In genomic region chr5:102659061-102659460, GRCm38 (mm10) we compare ENCODE assay signal across 27 mouse cellular contexts.
A peak's percentile ranks its signal among the peaks of the same experiment; 100 is the strongest.
DNase-seq lines count a peak whose midpoint lies in the region; ATAC-seq lines count a peak whose summit lies in the region.
"Had no signal": no experiment of that assay in that cellular context is flagged by ENCODE, and none has a peak within 500 bp of the region (broad histone marks: within the 10 kb centered on the region; RNA-seq: fewer than 3 reads in every experiment).

No protein-coding gene starts in this region.

- no peak for ATAC-seq in hindbrain, embryonic 16.5 days
- no peak for ATAC-seq in kidney, embryonic 16.5 days (ENCODE audit: low FRiP score, low TSS enrichment)
- ATAC-seq in stomach, embryonic 15.5 days (ENCODE audit: insufficient read depth, low FRiP score, low read depth) = no peak
- ATAC-seq: activated CD4-positive, CD25-positive, alpha-beta regulatory T cell, adult 4 months; forebrain, embryonic 15.5 days had no signal

- H3K27ac ChIP-seq in hindbrain, embryonic 10.5 days = peak overlapping the region; percentile 16; the same call in 1 of the 2 replicates
- no peak overlapping the region for H3K27ac ChIP-seq in hindbrain, embryonic 16.5 days (ENCODE audit: low read depth, low read length)
- peak overlapping the region; percentile 20; the same call in 1 of the 2 replicates for H3K27ac ChIP-seq in kidney, embryonic 16.5 days (ENCODE audit: low read length)
- peak overlapping the region; percentile 35; the same call in 1 of the 2 replicates for H3K27ac ChIP-seq in stomach, embryonic 15.5 days
- H3K27ac ChIP-seq: embryonic facial prominence, embryonic 10.5 days; embryonic facial prominence, embryonic 13.5 days; forebrain, embryonic 12.5 days; forebrain, embryonic 15.5 days; heart, adult 2 months; heart, embryonic 15.5 days; hindbrain, embryonic 12.5 days; hindbrain, embryonic 15.5 days had no signal

- H3K4me2 ChIP-seq in hindbrain, embryonic 16.5 days (ENCODE audit: low read length) = no peak overlapping the region
- H3K4me2 ChIP-seq in kidney, embryonic 16.5 days (replicated peaks; ENCODE audit: low read depth, low read length) = no peak overlapping the region
- no peak overlapping the region for H3K4me2 ChIP-seq in stomach, embryonic 15.5 days
- H3K4me2 ChIP-seq: embryonic facial prominence, embryonic 13.5 days; forebrain, embryonic 12.5 days; forebrain, embryonic 15.5 days; heart, embryonic 12.5 days; heart, embryonic 15.5 days; hindbrain, embryonic 12.5 days; hindbrain, embryonic 15.5 days had no signal

- no peak overlapping the region for H3K4me3 ChIP-seq in hindbrain, embryonic 10.5 days
- no peak overlapping the region for H3K4me3 ChIP-seq in hindbrain, embryonic 16.5 days (ENCODE audit: low read length)
- H3K4me3 ChIP-seq in kidney, embryonic 16.5 days (ENCODE audit: low read length) = no peak overlapping the region
- no peak overlapping the region for H3K4me3 ChIP-seq in stomach, embryonic 15.5 days (replicated peaks)
- H3K4me3 ChIP-seq: embryonic facial prominence, embryonic 10.5 days; embryonic facial prominence, embryonic 13.5 days; erythroblast, embryonic 14.5 days; forebrain, embryonic 12.5 days; forebrain, embryonic 15.5 days; heart, adult 2 months; heart, embryonic 12.5 days; heart, embryonic 15.5 days; hindbrain, embryonic 12.5 days; hindbrain, embryonic 15.5 days had no signal

- H3K4me1 ChIP-seq in hindbrain, embryonic 10.5 days (replicated peaks) = peaks cover 8% of the 10 kb centered on the region
- no peaks in the 10 kb centered on the region for H3K4me1 ChIP-seq in hindbrain, embryonic 16.5 days (ENCODE audit: control insufficient read depth, insufficient read depth, low read depth, low read length)
- peaks cover 12% of the 10 kb centered on the region; the same call in 1 of the 2 replicates for H3K4me1 ChIP-seq in kidney, embryonic 16.5 days (ENCODE audit: insufficient read depth, low read length)
- 0 out of 2 replicates have a peak, but pooled peaks cover 3% of the 10 kb centered on the region for H3K4me1 ChIP-seq in stomach, embryonic 15.5 days
- H3K4me1 ChIP-seq: forebrain, embryonic 12.5 days; forebrain, embryonic 15.5 days; heart, embryonic 15.5 days; hindbrain, embryonic 12.5 days; hindbrain, embryonic 15.5 days had no signal

- no peak overlapping the region for H3K9ac ChIP-seq in hindbrain, embryonic 16.5 days (ENCODE audit: low read depth, low read length)
- no peak overlapping the region for H3K9ac ChIP-seq in kidney, embryonic 16.5 days (replicated peaks; ENCODE audit: low read length)
- H3K9ac ChIP-seq in stomach, embryonic 15.5 days = no peak overlapping the region
- H3K9ac ChIP-seq: embryonic facial prominence, embryonic 13.5 days; forebrain, embryonic 12.5 days; forebrain, embryonic 15.5 days; heart, embryonic 12.5 days; heart, embryonic 15.5 days; hindbrain, embryonic 12.5 days; hindbrain, embryonic 15.5 days had no signal

- DNase-seq in embryo, embryonic 10 days (ENCODE audit: low spot score) = peak; percentile 12
- no peak for DNase-seq in embryo, embryonic 9.5 days (ENCODE audit: extremely low spot score)
- DNase-seq in hindbrain, embryonic 10.5 days (ENCODE audit: low spot score) = no peak
- DNase-seq in kidney, postnatal 25 days = no peak
- DNase-seq in cerebellum, postnatal 10 days = no peak
- DNase-seq: adrenal gland, adult 8-10 months; adrenal gland, postnatal 25 days; cerebellum, adult 11-12 months; cerebellum, adult 8-10 months; cerebellum, postnatal 14 days; gastrocnemius, postnatal 25 days; heart, adult 2 months; heart, postnatal 14 days; heart, postnatal 4 days had no signal

- no peaks in the 10 kb centered on the region for H3K36me3 ChIP-seq in hindbrain, embryonic 10.5 days
- H3K36me3 ChIP-seq in hindbrain, embryonic 16.5 days (ENCODE audit: control insufficient read depth, insufficient read depth, low read length) = no peaks in the 10 kb centered on the region
- H3K36me3 ChIP-seq in kidney, embryonic 16.5 days (ENCODE audit: insufficient read depth, low read length) = no peaks in the 10 kb centered on the region
- H3K36me3 ChIP-seq in stomach, embryonic 15.5 days = no peaks in the 10 kb centered on the region
- H3K36me3 ChIP-seq: embryonic facial prominence, embryonic 10.5 days; embryonic facial prominence, embryonic 13.5 days; forebrain, embryonic 12.5 days; forebrain, embryonic 15.5 days; heart, embryonic 12.5 days; heart, embryonic 15.5 days; hindbrain, embryonic 12.5 days; hindbrain, embryonic 15.5 days had no signal

- H3K27me3 ChIP-seq in hindbrain, embryonic 10.5 days (ENCODE audit: insufficient read depth, poor library complexity, severe bottlenecking) = no peaks in the 10 kb centered on the region
- no peaks in the 10 kb centered on the region for H3K27me3 ChIP-seq in hindbrain, embryonic 16.5 days (replicated peaks; ENCODE audit: control insufficient read depth, insufficient read depth, low read length)
- no peaks in the 10 kb centered on the region for H3K27me3 ChIP-seq in kidney, embryonic 16.5 days (ENCODE audit: insufficient read depth, low read length)
- H3K27me3 ChIP-seq in stomach, embryonic 15.5 days (replicated peaks) = no peaks in the 10 kb centered on the region
- H3K27me3 ChIP-seq: embryonic facial prominence, embryonic 13.5 days; forebrain, embryonic 12.5 days; forebrain, embryonic 15.5 days; heart, embryonic 12.5 days; heart, embryonic 15.5 days; hindbrain, embryonic 12.5 days; hindbrain, embryonic 15.5 days had no signal

- H3K9me3 ChIP-seq in hindbrain, embryonic 10.5 days = no peaks in the 10 kb centered on the region
- H3K9me3 ChIP-seq in hindbrain, embryonic 16.5 days (ENCODE audit: control insufficient read depth, low read length) = no peaks in the 10 kb centered on the region
- H3K9me3 ChIP-seq in kidney, embryonic 16.5 days (ENCODE audit: low read length) = no peaks in the 10 kb centered on the region
- H3K9me3 ChIP-seq in stomach, embryonic 15.5 days = no peaks in the 10 kb centered on the region
- H3K9me3 ChIP-seq: embryonic facial prominence, embryonic 10.5 days; embryonic facial prominence, embryonic 13.5 days; forebrain, embryonic 12.5 days; forebrain, embryonic 15.5 days; heart, embryonic 12.5 days; heart, embryonic 15.5 days; hindbrain, embryonic 12.5 days; hindbrain, embryonic 15.5 days had no signal
